Mouse (Mus musculus) lung, adult 2 months (tissue): Measurements from ENCODE around the gene Man2a1.
"Not testable (repeated sequence)": the region's sequence is repeated elsewhere in the genome, so short reads cannot be mapped to it uniquely, and the experiment has no call there.

ENCODE experiments used
- CTCF ChIP-seq: fragments of 200-500 bp; IDR thresholded peaks from 2 replicates; pipeline ENCODE4 v1.5.1; 2011; ENCODE audit warnings: mild to moderate bottlenecking, low read length, control low read depth; ENCODE audit not compliant: insufficient read depth
- POLR2A ChIP-seq: fragments of 200-500 bp; IDR thresholded peaks from 2 replicates; pipeline ENCODE4 v1.6.1; 2011; ENCODE audit warnings: low read depth, mild to moderate bottlenecking, control low read depth, low read length, borderline replicate concordance; ENCODE audit errors: extremely low read depth

GRCm38 (mm10) chr17:64762651-64763050, 162.1 kb downstream of the Man2a1 start:
- not testable (repeated sequence) for TF ChIP-seq CTCF, POLR2A
